Mouse (Mus musculus) gastrocnemius, postnatal 4 days (tissue): Measurements from ENCODE around the gene Fam120a. TPM values are rescaled to one million over a fixed set of nuclear protein-coding genes. Genes with fewer than 3 reads are reported as not detected.

Source experiments
- DNase-seq, 2 experiments: peaks; one replicate each; pipeline ENCODE4 v3.0.0; 2021 to 2022; ENCODE audit warnings: low spot score in 2 of 2, mixed read lengths in 2 of 2
- long read RNA-seq, 2 experiments: library from polyadenylated mRNA; stranded (forward); transcript quantifications; one replicate each; pipeline ENCODE4 v2.0.0; 2021
- total RNA-seq, 2 experiments: library from RNA; stranded (reverse); gene quantifications; 2 replicates each; pipeline ENCODE4 v1.2.3; 2021

Fam120a gene
- total RNA-seq: 100 to 1,000 TPM; 132 to 135 TPM
- long read RNA-seq, experiment 1, full-length matches to known transcripts: 32 of 66 reads
- long read RNA-seq, experiment 1, partial matches to known transcripts: 31 of 66 reads
- long read RNA-seq, experiment 1, other reads (novel, unspliced or antisense): 3 of 66 reads
- long read RNA-seq, experiment 2, full-length matches to known transcripts: 36 of 89 reads
- long read RNA-seq, experiment 2, partial matches to known transcripts: 48 of 89 reads
- long read RNA-seq, experiment 2, other reads (novel, unspliced or antisense): 5 of 89 reads

- DNase-seq: peak; percentile 66 to 83
Observed at GRCm38 (mm10) chr13:48967956-48968749, at the start of gene Fam120a. Gene Fam120a, minus strand, starts transcription at chr13:48968017.

- no peak for DNase-seq
Observed at GRCm38 (mm10) chr13:49017375-49017774, 49.6 kb upstream of the Fam120a start.

- peak; percentile 62 to 85 for DNase-seq
Observed at GRCm38 (mm10) chr13:49016311-49016761, 48.5 kb upstream of the Fam120a start.

- no peak for DNase-seq
Observed at GRCm38 (mm10) chr13:49015366-49016306, 47.8 kb upstream of the Fam120a start.

- DNase-seq: no peak
Observed at GRCm38 (mm10) chr13:49013206-49013794, 45.5 kb upstream of the Fam120a start.

- no peak for DNase-seq
Observed at GRCm38 (mm10) chr13:49001691-49002090, 33.9 kb upstream of the Fam120a start.

- peak in 1 of 2 experiments; percentile 44 for DNase-seq
Observed at GRCm38 (mm10) chr13:48998591-48998990, 30.8 kb upstream of the Fam120a start.

- DNase-seq: no peak
Observed at GRCm38 (mm10) chr13:48996731-48997130, 28.9 kb upstream of the Fam120a start.

- no peak for DNase-seq
Observed at GRCm38 (mm10) chr13:48994903-48995302, 27.1 kb upstream of the Fam120a start.

GRCm38 (mm10) chr13:48992914-48993313 is 25.1 kb upstream of the Fam120a start:
- DNase-seq: no peak

GRCm38 (mm10) chr13:48990138-48990537 is 22.3 kb upstream of the Fam120a start:
- DNase-seq: no peak

GRCm38 (mm10) chr13:48982482-48983098 is 14.8 kb upstream of the Fam120a start:
- no peak for DNase-seq

- DNase-seq: no peak
Observed at GRCm38 (mm10) chr13:48979069-48979468, 11.3 kb upstream of the Fam120a start.

- DNase-seq: no peak
Observed at GRCm38 (mm10) chr13:48977858-48978257, 10.0 kb upstream of the Fam120a start.

GRCm38 (mm10) chr13:48974699-48975098 is 6.9 kb upstream of the Fam120a start:
- no peak for DNase-seq

GRCm38 (mm10) chr13:48974266-48974665 is 6.4 kb upstream of the Fam120a start:
- DNase-seq: no peak

- DNase-seq: no peak
Observed at GRCm38 (mm10) chr13:48973231-48973630, 5.4 kb upstream of the Fam120a start.

- DNase-seq: no peak
Observed at GRCm38 (mm10) chr13:48971033-48971432, 3.2 kb upstream of the Fam120a start.

GRCm38 (mm10) chr13:48970566-48970965 is 2.7 kb upstream of the Fam120a start:
- no peak for DNase-seq

GRCm38 (mm10) chr13:48968750-48969088 is 902 bp upstream of the Fam120a start:
- no peak for DNase-seq
